Mouse (Mus musculus): ENCODE data around the gene Sdad1. TPM values are rescaled to one million over a fixed set of nuclear protein-coding genes. Genes with fewer than 3 reads are reported as not detected.
"Not testable (repeated sequence)": the region's sequence is repeated elsewhere in the genome, so short reads cannot be mapped to it uniquely, and the experiment has no call there.

The Sdad1 gene
- 37.1 and 40.5 TPM in 2 replicates for polyA plus RNA-seq (2015; fragmentation: Nextera tagmentation; extraction: Ambion mirVana)

DNA sequence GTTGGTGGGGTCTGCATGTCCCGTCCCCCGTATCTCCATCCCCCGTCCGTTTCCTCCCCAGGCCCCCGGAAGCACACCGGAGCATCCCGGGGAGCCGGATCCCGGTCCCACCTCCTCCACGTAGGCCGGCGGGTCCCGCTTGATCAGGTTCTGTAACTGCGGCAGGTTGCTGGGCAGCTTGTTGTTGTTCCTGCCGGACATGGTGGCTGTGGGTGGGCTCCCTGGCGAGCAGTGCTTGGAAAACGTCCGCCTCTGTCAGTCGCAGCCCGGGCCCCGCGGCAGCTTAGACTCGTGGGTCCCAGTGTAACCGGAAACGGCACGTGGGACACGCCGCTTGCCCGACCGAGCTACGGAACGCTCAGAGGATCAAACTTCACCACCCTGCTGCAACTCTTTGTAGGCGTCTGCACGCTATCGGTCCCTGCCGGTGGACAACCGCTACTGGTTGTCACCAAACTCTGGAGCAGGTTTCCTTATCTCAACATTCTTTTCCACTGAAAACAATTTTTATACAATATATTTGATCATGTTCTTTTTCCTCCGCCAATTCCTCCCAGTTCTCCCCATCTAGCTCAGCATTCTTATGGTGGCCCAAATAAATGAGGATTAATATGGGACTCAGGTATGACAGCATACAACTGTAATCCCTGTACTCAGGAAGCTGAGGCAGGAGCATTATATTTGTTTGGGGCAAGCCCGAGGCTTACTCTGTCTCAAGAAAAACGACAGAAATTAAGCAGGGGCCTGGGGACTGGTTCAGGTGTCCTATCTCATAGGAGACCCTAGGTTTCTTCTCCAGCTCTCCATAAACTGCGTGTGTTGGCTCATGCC, at the start of gene Sdad1:
Gene Sdad1, minus strand, starts transcription at position 799 of the 831 bp plus-strand sequence.
- peak; percentile 87 for ATAC-seq (ENCODE audit: insufficient number of reproducible peaks, low FRiP score, low TSS enrichment, low read depth)
- Histone ChIP-seq H3K36me3 (peaks cover 17% of the 10 kb centered on the region), H3K27ac (peak within 1 kb of the TSS; percentile 79), H3K27me3 (no peaks in the 10 kb centered on the region), H3K9me3 (no peaks in the 10 kb centered on the region), H3K4me1 (peaks cover 21% of the 10 kb centered on the region), H3K4me2 (peak within 1 kb of the TSS; percentile 61), H3K9ac (peak within 1 kb of the TSS; percentile 71), H3K4me3 (peak within 1 kb of the TSS; percentile 85)
- WGBS, result 2% methylated on average over 41 of the region's 41 CpGs

DNA sequence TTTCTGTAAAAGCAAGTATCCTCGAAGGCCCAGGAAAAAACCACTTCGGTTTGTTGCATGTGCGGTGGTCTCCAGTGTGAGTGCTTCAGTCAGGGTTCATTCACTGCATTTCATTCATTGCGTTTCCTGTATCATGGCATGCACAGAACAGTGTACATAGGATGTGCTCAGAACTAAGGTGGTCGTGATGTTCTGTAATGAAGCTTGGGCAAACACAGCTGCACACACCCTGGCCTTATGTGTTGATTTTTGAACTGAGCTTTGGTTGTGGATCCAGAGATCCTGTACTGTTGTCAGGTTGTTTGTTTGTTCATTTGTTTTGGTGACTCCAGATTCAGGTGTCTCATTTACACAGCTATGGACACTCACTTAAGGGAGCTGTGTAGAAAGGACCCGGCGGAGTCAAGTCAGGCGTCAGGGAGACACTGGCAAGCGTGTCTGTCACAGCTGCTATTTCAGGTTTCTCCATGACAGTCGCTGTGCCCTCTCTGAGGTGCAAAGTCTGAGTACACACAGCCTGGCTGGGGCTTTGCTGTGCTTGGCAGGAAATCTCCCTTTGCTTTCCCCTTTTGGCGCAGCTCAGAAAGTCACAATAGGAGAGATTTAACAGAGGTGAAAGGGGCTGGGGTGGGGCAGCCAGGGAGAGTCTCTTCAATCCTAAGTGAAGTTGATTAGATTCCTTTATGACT, 48.6 kb upstream of the Sdad1 start:
- no peak for ATAC-seq (ENCODE audit: insufficient number of reproducible peaks, low FRiP score, low TSS enrichment, low read depth)
- H3K9me3 ChIP-seq, result no peaks in the 10 kb centered on the region
- no peak overlapping the region for H3K9ac ChIP-seq
- no peak overlapping the region for H3K4me3 ChIP-seq
- no peaks in the 10 kb centered on the region for H3K27me3 ChIP-seq
- no peaks in the 10 kb centered on the region for H3K4me1 ChIP-seq
- H3K36me3 ChIP-seq, result no peaks in the 10 kb centered on the region
- H3K27ac ChIP-seq, result no peak overlapping the region
- 81% methylated on average over 11 of the region's 11 CpGs for WGBS
- H3K4me2 ChIP-seq, result no peak overlapping the region

DNA sequence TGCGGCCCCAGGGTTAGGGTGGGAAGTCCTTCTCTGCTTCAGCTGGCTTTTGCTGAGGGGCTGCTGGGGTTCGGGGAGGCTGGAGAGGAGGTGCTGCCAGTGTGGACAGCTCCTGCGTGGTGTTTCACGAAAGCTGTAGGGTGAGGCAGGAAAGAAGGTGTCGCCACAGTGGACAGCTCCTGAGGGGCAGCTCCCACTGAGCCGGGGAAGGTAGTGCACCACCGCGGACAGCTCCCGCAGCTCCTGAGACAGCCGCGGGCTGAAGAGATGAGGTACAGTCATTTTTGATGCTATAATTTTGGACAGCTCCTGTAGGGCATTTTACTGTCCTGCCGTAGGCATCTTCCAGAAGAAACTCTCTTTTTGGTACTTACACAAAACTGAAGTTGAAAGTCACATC, 47.8 kb upstream of the Sdad1 start:
- Histone ChIP-seq H3K9ac (no peak overlapping the region), H3K4me2 (no peak overlapping the region), H3K9me3 (no peaks in the 10 kb centered on the region), H3K36me3 (no peaks in the 10 kb centered on the region), H3K27me3 (no peaks in the 10 kb centered on the region), H3K4me1 (peaks cover 5% of the 10 kb centered on the region; the same call in 1 of the 2 replicates), H3K27ac (no peak overlapping the region), H3K4me3 (no peak overlapping the region)
- WGBS, result 22% methylated on average over 12 of the region's 12 CpGs
- 0 out of 2 replicates have a peak, but pooled peaks have one; percentile 40 for ATAC-seq (ENCODE audit: insufficient number of reproducible peaks, low FRiP score, low TSS enrichment, low read depth)

DNA sequence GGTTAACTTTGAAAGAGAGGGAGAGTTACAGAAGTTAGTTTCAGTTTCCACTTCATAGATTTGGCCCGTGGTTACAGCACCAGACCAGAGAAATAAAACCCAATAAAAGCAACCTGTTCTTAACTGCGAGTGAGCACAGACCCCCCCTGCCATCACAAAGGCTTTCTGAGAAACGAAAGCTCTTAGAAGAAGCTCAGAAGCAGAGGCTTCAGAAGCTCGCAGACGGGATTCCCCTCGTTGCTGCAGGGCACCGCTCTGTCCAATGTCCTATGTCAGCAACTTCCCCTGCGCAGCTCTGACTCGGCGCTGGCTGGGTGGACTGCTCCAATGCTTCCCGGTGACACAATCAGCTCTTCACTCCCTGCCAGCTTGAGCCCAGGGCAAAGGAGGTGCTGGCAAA, 43.2 kb upstream of the Sdad1 start:
- Histone ChIP-seq H3K27me3 (no peaks in the 10 kb centered on the region), H3K4me2 (peak overlapping the region; percentile 31), H3K27ac (no peak overlapping the region), H3K4me3 (peak overlapping the region; percentile 28), H3K4me1 (peaks cover 9% of the 10 kb centered on the region; the same call in 1 of the 2 replicates), H3K36me3 (no peaks in the 10 kb centered on the region), H3K9ac (no peak overlapping the region), H3K9me3 (no peaks in the 10 kb centered on the region)
- 33% methylated on average over 11 of the region's 11 CpGs for WGBS
- no peak for ATAC-seq (ENCODE audit: insufficient number of reproducible peaks, low FRiP score, low TSS enrichment, low read depth)

DNA sequence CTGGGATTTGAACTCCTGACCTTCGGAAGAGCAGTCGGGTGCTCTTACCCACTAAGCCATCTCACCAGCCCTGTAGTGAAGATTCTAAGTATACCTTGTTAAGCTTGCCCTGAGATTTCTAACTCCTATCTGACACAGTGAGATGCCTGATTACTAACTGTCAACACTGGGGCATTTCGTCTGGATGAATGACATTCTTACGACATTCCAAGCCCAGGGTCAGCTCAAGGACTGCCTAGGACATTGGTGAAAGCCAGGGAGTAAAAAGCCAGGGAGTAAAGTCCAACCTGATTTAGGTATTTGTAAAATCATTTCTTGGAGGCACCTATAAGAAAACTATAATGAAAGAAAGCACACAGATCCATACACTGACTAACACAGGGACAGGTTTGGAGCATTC, 42.4 kb upstream of the Sdad1 start:
- not testable (repeated sequence) for H3K27me3 ChIP-seq; H3K27ac ChIP-seq; H3K9me3 ChIP-seq; H3K4me2 ChIP-seq; H3K4me1 ChIP-seq; ATAC-seq (ENCODE audit: insufficient number of reproducible peaks, low FRiP score, low TSS enrichment, low read depth); H3K4me3 ChIP-seq; H3K36me3 ChIP-seq; H3K9ac ChIP-seq
- WGBS, result 69% methylated on average over 4 of the region's 4 CpGs

DNA sequence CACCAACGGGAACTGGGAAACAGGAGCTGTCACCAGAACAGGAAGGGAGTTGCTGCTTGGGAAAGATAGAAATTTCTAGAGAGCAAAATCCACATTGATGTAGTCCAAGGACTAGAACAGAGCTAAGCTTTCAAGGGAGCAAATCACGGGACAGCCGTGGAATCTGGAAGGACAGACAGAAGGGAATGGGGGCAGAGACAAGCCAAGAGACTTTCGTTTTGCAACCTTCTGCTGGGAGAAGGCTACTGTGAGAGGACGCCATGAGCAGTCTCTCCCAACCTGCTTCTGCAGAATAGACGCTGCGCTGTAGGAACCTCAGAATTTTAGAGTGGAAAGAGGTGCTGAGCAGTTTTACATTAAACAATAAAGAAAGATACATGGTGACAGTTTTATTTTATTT, 39.5 kb upstream of the Sdad1 start:
- H3K27me3 ChIP-seq, result no peaks in the 10 kb centered on the region
- no peak for ATAC-seq (ENCODE audit: insufficient number of reproducible peaks, low FRiP score, low TSS enrichment, low read depth)
- WGBS, result 82% methylated on average over 7 of the region's 7 CpGs
- H3K9me3 ChIP-seq, result no peaks in the 10 kb centered on the region
- no peak overlapping the region for H3K4me3 ChIP-seq
- H3K4me1 ChIP-seq, result peaks cover 9% of the 10 kb centered on the region; the same call in 1 of the 2 replicates
- no peak overlapping the region for H3K4me2 ChIP-seq
- no peak overlapping the region for H3K27ac ChIP-seq
- H3K9ac ChIP-seq, result no peak overlapping the region
- H3K36me3 ChIP-seq, result no peaks in the 10 kb centered on the region

DNA sequence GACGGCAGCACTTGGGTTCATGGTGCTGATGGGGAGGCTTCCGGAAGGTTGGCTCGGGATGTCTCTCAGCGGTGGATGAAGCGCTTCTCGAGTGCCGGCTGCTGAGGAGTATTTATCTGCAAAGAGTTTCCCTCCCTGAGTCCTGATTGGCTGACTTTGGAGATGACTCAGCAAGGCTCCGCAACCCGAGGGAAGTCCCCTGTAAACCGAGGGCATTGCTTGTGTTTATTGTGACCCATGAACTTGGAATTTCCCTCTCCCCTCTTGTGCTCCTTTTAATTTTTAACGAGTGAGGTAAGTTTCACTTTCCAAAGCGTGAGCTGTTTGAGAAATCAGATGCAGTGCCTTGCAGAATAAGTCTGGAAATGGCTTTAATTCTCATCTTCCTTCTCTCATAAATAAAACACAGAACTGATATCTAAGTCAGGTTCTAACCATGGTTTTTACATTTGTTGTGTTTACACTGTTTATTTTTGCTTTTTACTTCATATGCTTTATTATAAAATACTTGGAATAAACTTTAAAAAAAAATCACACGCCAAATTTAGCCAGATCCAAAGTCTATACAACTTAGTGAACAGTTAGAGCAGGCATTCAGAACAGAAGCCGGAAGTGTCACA, 38.6 kb upstream of the Sdad1 start, which contains the start of gene Cxcl10:
Gene Cxcl10, minus strand, starts transcription at position 96 of the 620 bp plus-strand sequence.
- H3K4me1 ChIP-seq, result peaks cover 9% of the 10 kb centered on the region; the same call in 1 of the 2 replicates
- H3K27me3 ChIP-seq, result no peaks in the 10 kb centered on the region
- H3K27ac ChIP-seq, result no peak within 1 kb of the TSS
- WGBS, result 14% methylated on average over 14 of the region's 14 CpGs
- no peaks in the 10 kb centered on the region for H3K9me3 ChIP-seq
- ATAC-seq (ENCODE audit: insufficient number of reproducible peaks, low FRiP score, low TSS enrichment, low read depth), result no peak
- H3K36me3 ChIP-seq, result no peaks in the 10 kb centered on the region
- peak within 1 kb of the TSS; percentile 18 for H3K4me3 ChIP-seq
- peak within 1 kb of the TSS; percentile 38 for H3K4me2 ChIP-seq
- no peak within 1 kb of the TSS for H3K9ac ChIP-seq

DNA sequence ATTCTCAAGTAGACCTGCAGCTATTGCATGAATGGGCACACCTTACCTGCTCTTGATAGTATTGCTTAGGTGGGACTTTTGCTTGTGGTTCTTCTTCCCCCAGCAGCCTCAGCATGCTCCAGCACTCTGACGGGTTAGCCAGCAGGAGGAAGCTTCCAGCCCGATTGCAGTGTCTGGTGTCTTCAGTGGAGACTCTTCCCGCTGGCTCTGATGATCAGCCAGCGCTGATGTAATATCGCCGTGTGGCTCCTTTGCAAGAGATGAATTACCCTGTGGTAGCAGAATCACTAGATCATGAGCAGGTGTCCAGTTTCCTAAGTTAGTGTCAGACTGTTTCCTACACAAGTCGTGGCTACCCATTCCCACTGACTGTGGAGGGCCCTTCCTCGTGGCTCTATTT, 34.7 kb upstream of the Sdad1 start:
- no peak overlapping the region for H3K4me2 ChIP-seq
- no peak for ATAC-seq (ENCODE audit: insufficient number of reproducible peaks, low FRiP score, low TSS enrichment, low read depth)
- no peak overlapping the region for H3K27ac ChIP-seq
- H3K4me3 ChIP-seq, result no peak overlapping the region
- 82% methylated on average over 8 of the region's 8 CpGs for WGBS
- H3K9me3 ChIP-seq, result no peaks in the 10 kb centered on the region
- H3K9ac ChIP-seq, result no peak overlapping the region
- 0 out of 2 replicates have a peak, but pooled peaks cover 4% of the 10 kb centered on the region for H3K4me1 ChIP-seq
- H3K36me3 ChIP-seq, result no peaks in the 10 kb centered on the region
- H3K27me3 ChIP-seq, result no peaks in the 10 kb centered on the region

DNA sequence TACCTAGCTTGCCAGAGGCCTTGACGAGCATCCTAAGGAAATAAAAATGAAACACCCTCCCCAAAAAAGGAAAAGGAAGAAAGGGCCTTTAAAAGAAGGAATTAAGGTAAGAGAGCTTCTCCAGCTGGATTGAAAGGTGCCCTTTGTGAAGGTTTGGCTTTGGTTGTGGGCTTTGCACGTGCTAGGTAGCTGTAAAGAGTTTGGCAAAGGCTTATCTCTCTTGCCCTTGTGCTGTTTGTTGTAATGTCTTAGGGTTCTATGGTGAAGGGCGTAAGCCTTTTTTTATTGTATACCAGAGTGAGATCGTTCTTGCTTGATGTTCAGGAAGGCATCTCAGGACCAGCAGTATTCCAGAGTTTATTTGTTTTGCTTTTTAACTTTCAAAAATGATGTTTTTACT, 30.3 kb upstream of the Sdad1 start:
- Histone ChIP-seq H3K9me3 (no peaks in the 10 kb centered on the region), H3K36me3 (no peaks in the 10 kb centered on the region), H3K9ac (no peak overlapping the region), H3K4me3 (no peak overlapping the region), H3K4me2 (no peak overlapping the region), H3K4me1 (no peaks in the 10 kb centered on the region), H3K27me3 (no peaks in the 10 kb centered on the region), H3K27ac (no peak overlapping the region)
- 61% methylated on average over 4 of the region's 4 CpGs for WGBS
- ATAC-seq (ENCODE audit: insufficient number of reproducible peaks, low FRiP score, low TSS enrichment, low read depth), result no peak

DNA sequence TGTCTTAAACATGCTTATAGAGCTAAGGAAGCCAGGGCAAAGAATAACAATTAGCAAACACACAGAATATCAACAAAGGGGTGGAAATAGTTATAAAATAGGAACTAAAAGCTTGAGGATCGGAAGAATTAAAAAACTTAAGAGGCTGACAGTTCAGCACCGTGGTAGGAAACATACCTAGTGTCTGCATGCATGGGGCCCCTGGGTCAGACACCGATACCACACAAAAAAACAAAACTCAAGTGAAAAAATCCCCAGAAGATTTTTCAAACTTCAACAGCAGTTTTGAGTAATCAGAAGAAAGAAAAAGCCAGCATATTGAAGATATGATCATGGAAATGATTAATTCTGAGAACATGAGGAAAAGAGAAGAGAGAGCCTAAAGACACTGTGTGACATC, 26.5 kb upstream of the Sdad1 start:
- no peak for ATAC-seq (ENCODE audit: insufficient number of reproducible peaks, low FRiP score, low TSS enrichment, low read depth)
- H3K9me3 ChIP-seq, result no peaks in the 10 kb centered on the region
- H3K4me3 ChIP-seq, result no peak overlapping the region
- no peak overlapping the region for H3K4me2 ChIP-seq
- no peaks in the 10 kb centered on the region for H3K27me3 ChIP-seq
- H3K36me3 ChIP-seq, result no peaks in the 10 kb centered on the region
- no peak overlapping the region for H3K9ac ChIP-seq
- peaks cover 8% of the 10 kb centered on the region for H3K4me1 ChIP-seq
- H3K27ac ChIP-seq, result no peak overlapping the region
- 72% methylated on average over 3 of the region's 3 CpGs for WGBS

DNA sequence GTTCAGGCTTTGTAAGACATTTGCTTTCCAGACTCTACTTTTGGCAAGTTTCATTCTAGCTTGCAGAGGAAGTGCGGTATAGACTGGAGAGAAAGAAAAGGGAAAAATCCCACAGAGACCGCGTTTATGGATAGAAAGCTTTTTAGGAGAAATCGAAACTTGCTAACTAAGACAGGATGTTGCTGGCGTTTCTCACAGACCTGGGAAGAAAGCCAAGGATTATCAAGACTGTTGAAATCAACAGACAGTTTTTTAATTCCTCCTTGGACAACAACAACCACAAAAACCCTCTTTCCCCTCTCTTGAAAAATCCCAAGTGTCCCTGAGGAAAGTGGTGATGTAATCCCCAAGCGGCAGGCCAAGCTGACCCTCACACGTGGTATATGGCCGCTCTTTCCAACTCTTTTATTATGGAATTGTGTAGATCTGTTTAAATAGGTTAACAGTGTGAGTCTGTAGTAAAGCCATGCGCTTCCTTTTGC, 22.1 kb upstream of the Sdad1 start:
- H3K9ac ChIP-seq, result no peak overlapping the region
- peak overlapping the region; percentile 14; the same call in 1 of the 2 replicates for H3K4me3 ChIP-seq
- WGBS, result 30% methylated on average over 9 of the region's 9 CpGs
- peaks cover 10% of the 10 kb centered on the region for H3K4me1 ChIP-seq
- peak overlapping the region; percentile 35 for H3K4me2 ChIP-seq
- peak; percentile 73; the same call in 1 of the 2 replicates for ATAC-seq (ENCODE audit: insufficient number of reproducible peaks, low FRiP score, low TSS enrichment, low read depth)
- H3K9me3 ChIP-seq, result no peaks in the 10 kb centered on the region
- H3K36me3 ChIP-seq, result no peaks in the 10 kb centered on the region
- H3K27me3 ChIP-seq, result no peaks in the 10 kb centered on the region
- peak overlapping the region; percentile 84 for H3K27ac ChIP-seq
